ENCODE assay signal across 12 mouse cellular contexts in genomic region chr6:70871511-70871980, GRCm38 (mm10). TPM values are rescaled to one million over a fixed set of nuclear protein-coding genes. Genes with fewer than 3 reads are reported as not detected.
DNase-seq lines count a peak whose midpoint lies in the region; ATAC-seq lines count a peak whose summit lies in the region.
"Had no signal": no experiment of that assay in that cellular context is flagged by ENCODE, and none has a peak within 500 bp of the region (broad histone marks: within the 10 kb centered on the region; RNA-seq: fewer than 3 reads in every experiment).

No protein-coding gene starts in this region.

- no peak overlapping the region for H3K4me3 ChIP-seq in heart, embryonic 11.5 days (ENCODE audit: low read depth, low read length)
- no peak overlapping the region for H3K4me3 ChIP-seq in hindbrain, embryonic 16.5 days (ENCODE audit: low read length)
- H3K4me3 ChIP-seq in midbrain, embryonic 10.5 days = no peak overlapping the region

- H3K4me2 ChIP-seq in heart, embryonic 11.5 days = no peak overlapping the region
- peak overlapping the region; percentile 16; the same call in 1 of the 2 replicates for H3K4me2 ChIP-seq in hindbrain, embryonic 16.5 days (ENCODE audit: low read length)
- H3K4me2 ChIP-seq: midbrain, embryonic 11.5 days had no signal

- no peak for ATAC-seq in heart, embryonic 11.5 days (replicated peaks; ENCODE audit: insufficient number of reproducible peaks, low FRiP score, low TSS enrichment)
- 0 out of 2 replicates have a peak, but pooled peaks have one; percentile 18 for ATAC-seq in hindbrain, embryonic 16.5 days

- H3K27ac ChIP-seq in heart, embryonic 11.5 days (ENCODE audit: low read depth, low read length) = peak overlapping the region; percentile 37; the same call in 1 of the 2 replicates
- H3K27ac ChIP-seq in hindbrain, embryonic 16.5 days (ENCODE audit: low read depth, low read length) = no peak overlapping the region
- no peak overlapping the region for H3K27ac ChIP-seq in midbrain, embryonic 10.5 days (replicated peaks)

- H3K36me3 ChIP-seq in heart, embryonic 11.5 days (ENCODE audit: control insufficient read depth, insufficient read depth, low read length) = no peaks in the 10 kb centered on the region
- H3K36me3 ChIP-seq in hindbrain, embryonic 16.5 days (ENCODE audit: control insufficient read depth, insufficient read depth, low read length) = no peaks in the 10 kb centered on the region
- no peaks in the 10 kb centered on the region for H3K36me3 ChIP-seq in splenic B cell, adult 2 months (ENCODE audit: control insufficient read depth, insufficient read depth, low read length, poor library complexity, severe bottlenecking)
- H3K36me3 ChIP-seq in midbrain, embryonic 10.5 days = no peaks in the 10 kb centered on the region

- peaks cover 3% of the 10 kb centered on the region; the same call in 1 of the 2 replicates for H3K4me1 ChIP-seq in heart, embryonic 11.5 days (ENCODE audit: control insufficient read depth, insufficient read depth, low read length)
- H3K4me1 ChIP-seq in hindbrain, embryonic 16.5 days (ENCODE audit: control insufficient read depth, insufficient read depth, low read depth, low read length) = peaks cover 10% of the 10 kb centered on the region
- H3K4me1 ChIP-seq in midbrain, embryonic 10.5 days = peaks cover 12% of the 10 kb centered on the region; the same call in 1 of the 2 replicates

- no peaks in the 10 kb centered on the region for H3K9me3 ChIP-seq in heart, embryonic 11.5 days (replicated peaks; ENCODE audit: control insufficient read depth, low read length)
- no peaks in the 10 kb centered on the region for H3K9me3 ChIP-seq in hindbrain, embryonic 16.5 days (ENCODE audit: control insufficient read depth, low read length)
- H3K9me3 ChIP-seq in midbrain, embryonic 10.5 days (replicated peaks) = no peaks in the 10 kb centered on the region

- 68% methylated on average over 14 of the region's 14 CpGs for WGBS in heart, embryonic 11.5 days (ENCODE audit: insufficient replicate concordance)
- 66% methylated on average over 14 of the region's 14 CpGs for whole genome bisulfite sequencing in hindbrain, embryonic 16.5 days
- 88% methylated on average over 14 of the region's 14 CpGs for WGBS in midbrain, embryonic 10.5 days

- H3K9ac ChIP-seq in heart, embryonic 11.5 days (ENCODE audit: low read depth, low read length) = no peak overlapping the region
- no peak overlapping the region for H3K9ac ChIP-seq in hindbrain, embryonic 16.5 days (ENCODE audit: low read depth, low read length)

- H3K27me3 ChIP-seq in heart, embryonic 11.5 days (ENCODE audit: control insufficient read depth, insufficient read depth, low read length) = no peaks in the 10 kb centered on the region
- H3K27me3 ChIP-seq in hindbrain, embryonic 16.5 days (replicated peaks; ENCODE audit: control insufficient read depth, insufficient read depth, low read length) = no peaks in the 10 kb centered on the region
- H3K27me3 ChIP-seq in splenic B cell, adult 2 months (ENCODE audit: control insufficient read depth, insufficient read depth, low read length, poor library complexity, severe bottlenecking) = no peaks in the 10 kb centered on the region
- no peaks in the 10 kb centered on the region for H3K27me3 ChIP-seq in midbrain, embryonic 10.5 days (ENCODE audit: low read depth, poor library complexity, severe bottlenecking)

- no peak for DNase-seq in heart, postnatal 10 days
- DNase-seq in retina, embryonic 14.5 days (ENCODE audit: low spot score) = peak; percentile 31
- DNase-seq in retina, postnatal 1 day = no peak
- DNase-seq in splenic B cell, adult 2 months (ENCODE audit: low read depth, low spot score) = peak; percentile 79
- no peak for DNase-seq in midbrain, embryonic 10.5 days (ENCODE audit: low spot score)
- no peak for DNase-seq in kidney, postnatal 4 days
- DNase-seq: thymus, postnatal 14 days had no signal

- intact Hi-C loops in heart, postnatal 10 days (cut with DNase I) = loop anchor here (2.0 kb wide), 1 partner anchor 27 kb away; the partner anchor contains the start of gene Eif2ak3

RNA-seq across cellular contexts. Expression of gene Eif2ak3, which starts 27.2 kb away (rescaled TPM):
- 5.0 and 5.4 TPM in 2 replicates for polyA plus RNA-seq in heart, embryonic 11.5 days (2014; fragmentation: Nextera tagmentation; extraction: Ambion mirVana)
- total RNA-seq in heart, postnatal 10 days (2021) = 10 to 100 TPM; 12.6 to 13.4 TPM
- polyA plus RNA-seq in hindbrain, embryonic 16.5 days (2015; fragmentation: Nextera tagmentation; extraction: Ambion mirVana) = 10.4 and 11.8 TPM in 2 replicates
- 8.0 and 8.8 TPM in 2 replicates for polyA plus RNA-seq in midbrain, embryonic 10.5 days (2016; fragmentation: Nextera tagmentation; extraction: Ambion mirVana)

RNA-seq across cellular contexts. Expression of gene Tex37, which starts 47.2 kb away (rescaled TPM):
- polyA plus RNA-seq in heart, embryonic 11.5 days (2014; fragmentation: Nextera tagmentation; extraction: Ambion mirVana) = not detected in 2 replicates
- total RNA-seq in heart, postnatal 10 days (2021) = not detected
- polyA plus RNA-seq in hindbrain, embryonic 16.5 days (2015; fragmentation: Nextera tagmentation; extraction: Ambion mirVana) = not detected in 2 replicates
- not detected in 2 replicates for polyA plus RNA-seq in midbrain, embryonic 10.5 days (2016; fragmentation: Nextera tagmentation; extraction: Ambion mirVana)
- total RNA-seq: adrenal gland, adult 8-10 months had no signal
- polyA plus RNA-seq: limb, embryonic 14.5 days; midbrain, embryonic 11.5 days had no signal

Comparison
In these comparisons a context has a peak if more than half of its experiments do, and no peak if none do; other contexts are left out.
1. DNase-seq: peak in retina, embryonic 14.5 days (single experiment) and splenic B cell, adult 2 months (single experiment); none in heart, postnatal 10 days (0 of 2), retina, postnatal 1 day (single experiment), midbrain, embryonic 10.5 days (single experiment) and kidney, postnatal 4 days (0 of 2).